Mouse (Mus musculus) lung, postnatal 25 days (tissue): ENCODE results near the gene Gm9887.

Experiments
- DNase-seq: peaks from one replicate; pipeline ENCODE4 v3.0.0; 2022; ENCODE audit warnings: low spot score

Gene Gm9887

GRCm38 (mm10) chr12:69371854-69372671 is at the start of gene Gm9887, which contains the start of gene Arf6:
Gene Gm9887, minus strand, starts transcription at chr12:69372458.
Gene Arf6, plus strand, starts transcription at chr12:69372150.
- peak; percentile 98 for DNase-seq

GRCm38 (mm10) chr12:69420716-69421115 is 48.5 kb upstream of the Gm9887 start:
- no peak for DNase-seq

- DNase-seq, result no peak
These were observed 47.3 kb upstream of the Gm9887 start for GRCm38 (mm10) chr12:69419606-69420005.

GRCm38 (mm10) chr12:69419017-69419605 is 46.9 kb upstream of the Gm9887 start:
- DNase-seq, result no peak

GRCm38 (mm10) chr12:69418606-69419005 is 46.3 kb upstream of the Gm9887 start:
- no peak for DNase-seq

- DNase-seq, result no peak
These were observed 45.5 kb upstream of the Gm9887 start for GRCm38 (mm10) chr12:69417701-69418291.

- no peak for DNase-seq
These were observed 44.5 kb upstream of the Gm9887 start for GRCm38 (mm10) chr12:69416793-69417192.

GRCm38 (mm10) chr12:69414826-69415572 is 42.7 kb upstream of the Gm9887 start:
- no peak for DNase-seq

- no peak for DNase-seq
These were observed 41.0 kb upstream of the Gm9887 start for GRCm38 (mm10) chr12:69413303-69413702.

- DNase-seq, result no peak
These were observed 39.7 kb upstream of the Gm9887 start for GRCm38 (mm10) chr12:69411936-69412335.

- DNase-seq, result no peak
These were observed 38.5 kb upstream of the Gm9887 start for GRCm38 (mm10) chr12:69410767-69411166.

- DNase-seq, result no peak
These were observed 30.4 kb upstream of the Gm9887 start for GRCm38 (mm10) chr12:69402594-69403167.

GRCm38 (mm10) chr12:69402100-69402499 is 29.8 kb upstream of the Gm9887 start:
- no peak for DNase-seq

- no peak for DNase-seq
These were observed 28.6 kb upstream of the Gm9887 start for GRCm38 (mm10) chr12:69400871-69401286.

- DNase-seq, result no peak
These were observed 28.1 kb upstream of the Gm9887 start for GRCm38 (mm10) chr12:69400367-69400766.

- DNase-seq, result no peak
These were observed 22.2 kb upstream of the Gm9887 start for GRCm38 (mm10) chr12:69394456-69394855.

GRCm38 (mm10) chr12:69393076-69393475 is 20.8 kb upstream of the Gm9887 start:
- no peak for DNase-seq

- DNase-seq, result no peak
These were observed 17.9 kb upstream of the Gm9887 start for GRCm38 (mm10) chr12:69390000-69390698.

- DNase-seq, result no peak
These were observed 17.1 kb upstream of the Gm9887 start for GRCm38 (mm10) chr12:69389273-69389938.

GRCm38 (mm10) chr12:69388321-69388869 is 16.1 kb upstream of the Gm9887 start:
- no peak for DNase-seq
